Mouse (Mus musculus) heart, adult 2 months (tissue): Measurements from ENCODE around the gene Gm26920. TPM values are rescaled to one million over a fixed set of nuclear protein-coding genes. Genes with fewer than 3 reads are reported as not detected.

ENCODE experiments used
- DNase-seq, 2 experiments: peaks; one replicate each; pipeline ENCODE4 v3.0.0; 2021
- H3K27ac ChIP-seq: fragments of 200-600 bp; 2 replicates; pipeline ENCODE4 v1.8.1; 2022
- H3K27me3 ChIP-seq: fragments of 200-500 bp; 2 replicates; pipeline ENCODE4 v1.6.1; 2012; ENCODE audit warnings: mild to moderate bottlenecking, low read length, inconsistent platforms, mixed read lengths; ENCODE audit not compliant: control insufficient read depth, insufficient read depth
- H3K36me3 ChIP-seq: fragments of 200-500 bp; 2 replicates; pipeline ENCODE4 v1.6.1; 2012; ENCODE audit warnings: low read length, inconsistent platforms; ENCODE audit not compliant: control insufficient read depth, insufficient read depth
- H3K4me1 ChIP-seq: fragments of 200-500 bp; 2 replicates; pipeline ENCODE4 v1.6.1; 2011; ENCODE audit warnings: low read length; ENCODE audit not compliant: control insufficient read depth, insufficient read depth
- H3K4me3 ChIP-seq: fragments of 200-600 bp; 2 replicates; pipeline ENCODE4 v1.8.1; 2022
- H3K79me2 ChIP-seq: fragments of 200-500 bp; replicated peaks from 2 replicates; pipeline ENCODE4 v1.6.1; 2012; ENCODE audit warnings: mild to moderate bottlenecking, inconsistent platforms, low read length, moderate library complexity, mixed read lengths; ENCODE audit not compliant: control insufficient read depth, insufficient read depth
- H3K9ac ChIP-seq: fragments of 200-500 bp; 2 replicates; pipeline ENCODE4 v1.6.1; 2012; ENCODE audit warnings: low read depth, mild to moderate bottlenecking, control low read depth, inconsistent platforms, low read length, mixed read lengths
- CTCF ChIP-seq: fragments of 200-600 bp; IDR thresholded peaks from 2 replicates; pipeline ENCODE4 v1.8.1; 2022; ENCODE audit warnings: antibody characterized with exemption, mild to moderate bottlenecking, moderate library complexity
- EP300 ChIP-seq: fragments of 200-500 bp; IDR thresholded peaks from 2 replicates; pipeline ENCODE4 v1.6.1; 2011; ENCODE audit warnings: low read depth, low read length, control low read depth; ENCODE audit not compliant: insufficient read depth
- POLR2A ChIP-seq: fragments of 200-500 bp; IDR thresholded peaks from 2 replicates; pipeline ENCODE4 v1.6.1; 2011; ENCODE audit warnings: mild to moderate bottlenecking, low read depth, low read length, control low read depth; ENCODE audit not compliant: insufficient read depth
- WGBS: fragments of 180-500 bp; shearing (Covaris S2); methylation state at CpG from one replicate; pipeline ENCODE4 v1.1.7; 2018; 5-methylcytosine and 5-hydroxymethylcytosine counted together
- intact Hi-C: fragments of 180-260 bp; cut with DNase I; formaldehyde crosslinking; loops from one replicate; pipeline ENCODE4 v1.15.1; 2025
- polyA plus RNA-seq: library from polyadenylated mRNA; depleted of rRNA; stranded (reverse); fragments of >200 nt; gene quantifications from 2 replicates; pipeline ENCODE4 v1.2.3, GENCODE M21; 2012
- total RNA-seq, 2 experiments: library from RNA; stranded (reverse); gene quantifications; 2 replicates each; pipeline ENCODE4 v1.2.3; 2021

Gm26920 gene
- total and polyA plus RNA-seq, 3 experiments, result 0.84 TPM; not detected in 2

DNA sequence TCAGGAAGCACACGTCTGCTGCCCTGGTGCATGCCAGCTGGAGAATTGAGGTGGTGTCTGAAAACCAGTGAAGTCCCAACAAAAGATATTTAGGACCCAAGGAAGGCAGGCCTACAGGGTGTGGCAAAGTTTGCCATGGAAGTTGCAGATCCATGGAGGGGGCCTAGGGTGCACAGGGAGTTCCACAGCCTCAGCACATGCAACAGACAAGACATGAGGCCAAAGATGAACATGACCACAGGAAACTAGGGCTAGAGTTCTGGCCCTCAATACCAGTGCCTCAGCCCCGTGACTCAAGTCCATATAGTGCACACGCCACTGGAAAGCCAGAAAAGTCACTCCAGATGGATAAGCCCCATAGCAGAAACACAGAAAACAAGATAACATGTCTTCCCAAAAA, 61.6 kb downstream of the Gm26920 start:
- TF ChIP-seq POLR2A (no peak), EP300 (no peak), CTCF (no peak)
- intact Hi-C loops, result no loop called here
- Histone ChIP-seq H3K27me3 (no peaks in the 10 kb centered on the region), H3K4me1 (no peaks in the 10 kb centered on the region), H3K9ac (no peak overlapping the region), H3K4me3 (no peak overlapping the region), H3K79me2 (no peaks in the 10 kb centered on the region), H3K27ac (no peak overlapping the region), H3K36me3 (no peaks in the 10 kb centered on the region)
- DNase-seq, result no peak
- 91% methylated on average over 3 of the region's 3 CpGs for WGBS

DNA sequence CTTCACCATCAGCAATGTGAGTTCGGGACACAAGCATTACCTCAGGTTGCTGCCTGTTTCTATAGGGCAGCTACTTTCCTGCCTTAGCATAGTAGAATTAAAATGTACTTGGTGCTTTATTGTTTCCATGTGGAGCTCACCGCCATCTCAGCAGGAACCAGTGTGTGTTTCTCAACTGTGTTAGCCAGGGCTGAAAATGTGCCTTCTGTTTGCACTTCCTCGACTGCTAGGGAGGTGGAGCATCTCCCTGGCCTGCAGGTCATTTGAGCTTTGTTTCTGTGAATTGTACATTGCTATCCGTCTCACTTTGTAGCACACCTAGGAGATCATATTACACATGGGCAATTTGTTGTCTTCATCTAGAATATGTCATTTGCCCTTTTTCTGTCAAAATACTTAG, 62.9 kb downstream of the Gm26920 start:
- no peaks in the 10 kb centered on the region for H3K79me2 ChIP-seq
- no peak overlapping the region for H3K9ac ChIP-seq
- no peak for DNase-seq
- no peaks in the 10 kb centered on the region for H3K4me1 ChIP-seq
- WGBS, result 72% methylated on average over 4 of the region's 4 CpGs
- TF ChIP-seq POLR2A (no peak), CTCF (no peak), EP300 (no peak)
- intact Hi-C loops, result no loop called here
- no peak overlapping the region for H3K27ac ChIP-seq
- no peak overlapping the region for H3K4me3 ChIP-seq
- no peaks in the 10 kb centered on the region for H3K27me3 ChIP-seq
- no peaks in the 10 kb centered on the region for H3K36me3 ChIP-seq

DNA sequence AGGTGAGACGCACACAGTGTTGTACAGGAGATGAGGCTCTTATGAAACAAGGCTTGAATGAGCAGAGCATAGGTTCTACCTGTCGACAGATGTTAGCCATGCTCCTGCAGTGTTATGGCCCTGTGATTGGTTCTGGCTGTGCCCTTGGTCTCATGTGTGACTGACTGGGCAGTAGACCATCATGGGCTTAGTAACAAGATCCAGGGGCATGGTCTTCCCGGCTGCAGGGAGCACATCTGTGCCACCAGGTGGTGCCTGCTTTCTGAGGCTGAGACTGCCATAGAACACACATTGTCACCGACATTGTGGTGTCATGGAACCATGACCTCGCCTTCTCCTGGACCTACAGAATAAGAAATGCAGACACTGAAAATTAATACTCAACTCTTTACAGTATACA, 64.9 kb downstream of the Gm26920 start:
- Histone ChIP-seq H3K9ac (no peak overlapping the region), H3K27me3 (no peaks in the 10 kb centered on the region), H3K36me3 (no peaks in the 10 kb centered on the region), H3K4me1 (no peaks in the 10 kb centered on the region), H3K79me2 (no peaks in the 10 kb centered on the region), H3K27ac (no peak overlapping the region), H3K4me3 (no peak overlapping the region)
- no peak for DNase-seq
- TF ChIP-seq CTCF, result peak; percentile 44
- TF ChIP-seq EP300, result no peak
- intact Hi-C loops, result no loop called here
- WGBS, result 72% methylated on average over 5 of the region's 5 CpGs

DNA sequence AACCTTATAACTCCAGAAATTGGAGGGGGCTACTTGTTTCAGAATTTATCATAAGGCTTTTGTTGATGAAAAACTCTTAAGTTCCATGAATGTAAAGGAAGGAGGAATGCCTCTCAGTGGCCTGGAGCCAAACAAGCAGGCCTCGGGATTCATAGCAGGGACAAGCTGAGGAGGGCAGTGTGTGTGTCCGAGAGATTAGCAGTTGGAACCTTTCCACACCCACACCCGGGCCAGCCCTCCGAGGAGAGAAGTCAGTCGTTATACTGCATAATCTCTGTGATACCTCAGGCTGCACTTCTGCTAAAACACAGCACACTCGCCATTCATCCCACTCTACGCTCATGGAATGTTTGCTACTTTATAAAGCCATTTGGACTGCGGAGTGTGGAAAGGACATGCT, 66.4 kb downstream of the Gm26920 start:
- no peak overlapping the region for H3K9ac ChIP-seq
- no peak overlapping the region for H3K4me3 ChIP-seq
- DNase-seq, result no peak
- no peaks in the 10 kb centered on the region for H3K36me3 ChIP-seq
- intact Hi-C loops, result no loop called here
- H3K4me1 ChIP-seq, result no peaks in the 10 kb centered on the region
- H3K79me2 ChIP-seq, result no peaks in the 10 kb centered on the region
- H3K27me3 ChIP-seq, result no peaks in the 10 kb centered on the region
- WGBS, result 50% methylated on average over 8 of the region's 8 CpGs
- no peak overlapping the region for H3K27ac ChIP-seq
- no peak for TF ChIP-seq EP300
- TF ChIP-seq POLR2A, result no peak
- TF ChIP-seq CTCF, result no peak

DNA sequence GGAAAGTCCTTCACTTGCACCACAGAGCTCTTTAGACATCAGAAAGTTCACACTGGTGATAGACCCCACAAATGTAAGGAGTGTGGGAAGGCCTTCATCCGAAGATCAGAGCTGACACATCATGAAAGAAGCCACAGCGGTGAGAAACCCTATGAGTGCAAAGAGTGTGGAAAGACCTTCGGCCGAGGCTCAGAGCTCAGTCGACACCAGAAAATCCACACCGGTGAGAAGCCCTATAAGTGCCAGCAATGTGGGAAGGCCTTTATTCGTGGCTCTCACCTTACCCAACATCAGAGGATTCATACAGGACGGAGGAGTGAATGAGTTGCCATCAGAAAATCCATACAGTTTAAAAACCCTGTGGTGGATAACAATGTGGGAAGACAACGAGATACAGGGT, 66.9 kb downstream of the Gm26920 start:
- intact Hi-C loops, result no loop called here
- Histone ChIP-seq H3K36me3 (no peaks in the 10 kb centered on the region), H3K27ac (no peak overlapping the region)

DNA sequence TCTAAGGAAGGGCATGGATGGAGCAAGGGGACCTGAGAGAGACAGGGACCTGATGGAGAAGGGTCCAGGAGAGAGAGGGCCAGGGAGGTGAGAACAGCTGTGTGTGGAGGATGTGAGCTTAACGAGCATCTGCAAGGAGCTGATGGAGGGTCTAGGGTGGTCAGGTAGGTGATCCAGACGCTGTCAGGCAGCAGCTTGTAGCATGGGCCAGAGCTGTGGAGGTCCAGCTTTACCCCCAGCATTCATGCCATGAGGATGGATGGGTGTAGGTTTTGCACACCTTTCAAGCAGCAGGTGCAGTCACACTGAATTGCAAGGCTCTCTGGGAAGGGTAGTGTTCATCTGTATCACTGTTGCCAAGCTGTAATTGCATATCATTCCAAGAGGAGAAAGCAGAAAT, 70.7 kb downstream of the Gm26920 start:
- Histone ChIP-seq H3K4me3 (no peak overlapping the region), H3K79me2 (no peaks in the 10 kb centered on the region), H3K4me1 (no peaks in the 10 kb centered on the region), H3K36me3 (no peaks in the 10 kb centered on the region), H3K27me3 (no peaks in the 10 kb centered on the region), H3K27ac (no peak overlapping the region), H3K9ac (no peak overlapping the region)
- DNase-seq, result no peak
- intact Hi-C loops, result no loop called here
- WGBS, result 90% methylated on average over 2 of the region's 2 CpGs
- TF ChIP-seq EP300 (no peak), CTCF (no peak), POLR2A (no peak)

More for the DNA sequence above, 66.9 kb downstream of the Gm26920 start:
- H3K27me3 ChIP-seq, result no peaks in the 10 kb centered on the region
- TF ChIP-seq EP300, result no peak
- no peak for TF ChIP-seq CTCF
- TF ChIP-seq POLR2A, result no peak
- WGBS, result 94% methylated on average over 9 of the region's 9 CpGs
- H3K4me3 ChIP-seq, result no peak overlapping the region
- H3K4me1 ChIP-seq, result no peaks in the 10 kb centered on the region
- no peak for DNase-seq
- H3K79me2 ChIP-seq, result no peaks in the 10 kb centered on the region
- no peak overlapping the region for H3K9ac ChIP-seq

DNA sequence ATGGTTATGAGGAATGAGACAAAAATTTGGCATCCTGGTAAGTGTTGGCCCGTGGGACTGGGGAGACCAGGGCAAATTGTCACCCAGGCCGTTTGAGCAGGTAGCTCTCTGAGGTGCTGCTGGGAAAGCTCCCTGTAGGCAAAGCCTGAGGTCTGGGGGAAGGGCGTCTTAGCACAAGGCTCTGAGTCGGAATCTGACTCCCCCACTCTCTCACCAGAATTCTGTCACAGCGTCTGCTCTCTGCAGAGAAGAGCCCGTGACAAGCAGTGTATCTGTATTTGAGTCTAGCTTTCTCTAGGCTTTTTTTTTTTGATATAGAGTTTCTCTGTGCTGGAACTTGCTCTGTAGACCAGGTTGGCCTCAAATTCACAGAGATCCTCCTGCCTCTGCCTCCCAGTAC, 73.0 kb downstream of the Gm26920 start:
- intact Hi-C loops, result no loop called here
- Histone ChIP-seq H3K9ac (no peak overlapping the region), H3K4me3 (no peak overlapping the region), H3K27me3 (no peaks in the 10 kb centered on the region), H3K27ac (no peak overlapping the region), H3K4me1 (no peaks in the 10 kb centered on the region), H3K79me2 (no peaks in the 10 kb centered on the region), H3K36me3 (no peaks in the 10 kb centered on the region)
- 93% methylated on average over 6 of the region's 6 CpGs for WGBS
- TF ChIP-seq POLR2A (no peak), CTCF (no peak), EP300 (no peak)
- no peak for DNase-seq
